Mouse (Mus musculus) bone marrow, adult 2 months (tissue): ENCODE results near the gene 1700022I11Rik.

Experiments used
- CTCF ChIP-seq: fragments of 200-500 bp; IDR thresholded peaks from 2 replicates; pipeline ENCODE4 v1.5.1; 2011; ENCODE audit warnings: low read length, control low read depth; ENCODE audit not compliant: control insufficient read depth, insufficient read depth
- POLR2A ChIP-seq: fragments of 200-500 bp; IDR thresholded peaks from 2 replicates; pipeline ENCODE4 v1.6.1; 2011; ENCODE audit warnings: low read depth, mild to moderate bottlenecking, control low read depth, low read length, borderline replicate concordance; ENCODE audit not compliant: control insufficient read depth

DNA sequence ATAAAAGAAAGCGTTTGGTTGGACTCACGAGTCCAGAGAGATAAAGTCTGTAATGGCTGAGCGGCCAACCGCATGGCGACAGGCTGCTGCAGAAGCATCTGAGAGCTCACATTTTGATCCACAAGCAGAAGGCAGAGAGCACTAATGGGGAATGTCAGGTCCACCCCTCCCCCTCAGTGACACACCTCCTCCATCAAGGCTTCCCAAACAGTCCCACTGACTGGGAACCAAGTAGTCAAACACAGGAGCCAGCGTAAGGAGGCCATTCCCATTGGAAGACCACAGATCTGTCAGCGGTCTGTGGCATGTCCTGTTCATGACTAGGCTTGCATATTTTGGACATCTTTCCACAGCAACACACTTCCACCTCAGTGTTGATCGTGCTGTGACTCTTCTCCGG is 40.5 kb upstream of the 1700022I11Rik start:
- TF ChIP-seq CTCF (no peak), POLR2A (no peak)
